Mouse (Mus musculus) liver, postnatal 0 days (tissue): ENCODE data around the gene Dntt.

Source experiments
- CTCF ChIP-seq: sonication (generic); IDR thresholded peaks from 2 replicates; pipeline ENCODE4 v1.5.1; 2016; ENCODE audit warnings: antibody characterized with exemption, low read depth
- EP300 ChIP-seq: IDR thresholded peaks from 2 replicates; pipeline ENCODE4 v1.6.1; 2016; ENCODE audit warnings: antibody characterized with exemption, low read depth, mild to moderate bottlenecking

DNA sequence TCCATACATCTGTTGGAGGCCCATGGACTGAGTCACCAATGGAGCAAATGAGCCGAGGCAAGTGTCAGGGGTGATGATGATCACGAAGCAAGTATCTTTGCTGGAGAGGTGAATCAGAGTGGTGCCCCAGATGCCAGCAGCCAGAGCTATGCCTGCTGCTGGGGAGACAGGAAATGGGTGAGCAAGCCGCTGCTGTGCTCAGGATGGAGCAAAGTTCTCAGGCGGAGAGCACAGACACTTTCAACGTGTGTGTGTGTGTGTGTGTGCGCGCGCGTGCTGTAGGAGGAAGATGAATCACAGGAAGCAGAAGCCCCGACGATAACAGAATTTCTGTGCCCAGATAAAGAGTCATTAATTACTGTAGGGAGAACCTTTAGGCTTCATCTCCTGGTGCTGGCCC is 1.9 kb downstream of the Dntt start:
- no peak for TF ChIP-seq CTCF
- TF ChIP-seq EP300, result no peak
